ENCODE assay signal across 8 mouse cellular contexts in the genomic region with DNA sequence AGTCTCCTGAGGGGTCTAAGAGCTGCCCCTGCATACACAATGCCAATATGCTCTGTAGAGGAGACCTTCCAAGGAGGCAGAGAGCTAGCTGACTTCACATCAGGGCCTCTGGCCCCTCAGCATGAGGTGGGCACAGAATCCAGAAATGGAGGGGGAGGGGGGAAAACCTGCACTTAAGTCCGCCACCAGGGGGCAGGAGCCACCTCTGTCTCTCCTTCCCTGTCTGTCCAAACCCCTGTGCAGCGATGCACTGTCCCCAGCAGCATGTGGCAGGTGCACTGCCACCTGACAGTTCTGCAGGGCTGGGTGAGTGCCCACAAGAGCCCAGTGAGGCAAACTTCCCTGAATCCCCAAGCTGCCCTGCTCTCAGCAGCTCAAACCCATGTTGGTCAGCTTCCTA. TPM values are rescaled to one million over a fixed set of nuclear protein-coding genes. Genes with fewer than 3 reads are reported as not detected.
DNase-seq lines count a peak whose midpoint lies in the region; ATAC-seq lines count a peak whose summit lies in the region.

No protein-coding gene starts in this region.

- peaks cover 1% of the 10 kb centered on the region; the same call in 1 of the 2 replicates for H3K9me3 ChIP-seq in forebrain, embryonic 10.5 days
- no peaks in the 10 kb centered on the region for H3K9me3 ChIP-seq in forebrain, embryonic 15.5 days

- no peak for ATAC-seq in forebrain, embryonic 15.5 days (replicated peaks)
- ATAC-seq in megakaryocyte, adult 5-6 weeks (ENCODE audit: poor library complexity, severe bottlenecking): peak; percentile 33

- H3K4me3 ChIP-seq in forebrain, embryonic 10.5 days: no peak overlapping the region
- no peak overlapping the region for H3K4me3 ChIP-seq in forebrain, embryonic 15.5 days

- H3K27ac ChIP-seq in forebrain, embryonic 10.5 days: no peak overlapping the region
- H3K27ac ChIP-seq in forebrain, embryonic 15.5 days (replicated peaks): no peak overlapping the region

- no peaks in the 10 kb centered on the region for H3K27me3 ChIP-seq in forebrain, embryonic 10.5 days (ENCODE audit: poor library complexity, severe bottlenecking)
- no peaks in the 10 kb centered on the region for H3K27me3 ChIP-seq in forebrain, embryonic 15.5 days

- 0% methylated on average over 2 of the region's 2 CpGs for WGBS in forebrain, embryonic 10.5 days
- 3% methylated on average over 2 of the region's 2 CpGs for WGBS in forebrain, embryonic 15.5 days

- no peaks in the 10 kb centered on the region for H3K36me3 ChIP-seq in forebrain, embryonic 10.5 days (replicated peaks)
- no peaks in the 10 kb centered on the region for H3K36me3 ChIP-seq in forebrain, embryonic 15.5 days

- H3K9ac ChIP-seq in forebrain, embryonic 15.5 days (replicated peaks): no peak overlapping the region

- no peak overlapping the region for H3K4me2 ChIP-seq in forebrain, embryonic 15.5 days (replicated peaks)

- peak; percentile 59 for DNase-seq in forebrain, embryonic 10.5 days (ENCODE audit: extremely low spot score, low spot score)
- DNase-seq in B cell, adult 2 months: peak; percentile 56 to 58
- DNase-seq in adrenal gland, postnatal 25 days: peak; percentile 62
- DNase-seq in gastrocnemius, postnatal 25 days: peak; percentile 44
- DNase-seq in kidney, postnatal 4 days: peak; percentile 75 to 80
- DNase-seq in spleen, adult 12 weeks (ENCODE audit: low spot score): peak; percentile 29

- H3K4me1 ChIP-seq in forebrain, embryonic 10.5 days: peaks cover 10% of the 10 kb centered on the region
- H3K4me1 ChIP-seq in forebrain, embryonic 15.5 days: no peaks in the 10 kb centered on the region

RNA-seq across cellular contexts. Expression of gene Hsf2bp, which starts 39.0 kb away (rescaled TPM):
- polyA plus RNA-seq in forebrain, embryonic 10.5 days (2016; fragmentation: Nextera tagmentation; extraction: Ambion mirVana): 0.38 and 0.52 TPM in 2 replicates
- polyA plus RNA-seq in forebrain, embryonic 15.5 days (2015; fragmentation: Nextera tagmentation; extraction: Ambion mirVana): 0.28 and 0.84 TPM in 2 replicates
- total RNA-seq in adrenal gland, postnatal 25 days (2021): 0.76 and 1.2 TPM in 2 replicates
- total RNA-seq in gastrocnemius, postnatal 25 days (2021): under 1 TPM; 0.92 to 0.99 TPM
- total RNA-seq in megakaryocyte, adult 5-6 weeks (2015): not detected in 2 replicates
- total RNA-seq in megakaryocyte, adult 5-6 weeks (2017): not detected in 2 replicates

RNA-seq across cellular contexts. Expression of gene Rrp1b, which starts 39.3 kb away (rescaled TPM):
- 107 and 109 TPM in 2 replicates for polyA plus RNA-seq in forebrain, embryonic 10.5 days (2016; fragmentation: Nextera tagmentation; extraction: Ambion mirVana)
- 44.7 and 48.0 TPM in 2 replicates for polyA plus RNA-seq in forebrain, embryonic 15.5 days (2015; fragmentation: Nextera tagmentation; extraction: Ambion mirVana)
- total RNA-seq in adrenal gland, postnatal 25 days (2021): 27.5 and 29.5 TPM in 2 replicates
- 1 to 10 TPM; 6.9 to 8.2 TPM for total RNA-seq in gastrocnemius, postnatal 25 days (2021)
- total RNA-seq in megakaryocyte, adult 5-6 weeks (2015): 16.8 and 18.9 TPM in 2 replicates
- 18.3 and 19.1 TPM in 2 replicates for total RNA-seq in megakaryocyte, adult 5-6 weeks (2017)
